Mouse (Mus musculus) thymus, adult 2 months (tissue): ENCODE measurements around the gene Iglon5. TPM values are rescaled to one million over a fixed set of nuclear protein-coding genes. Genes with fewer than 3 reads are reported as not detected.

Experiments used
- DNase-seq: peaks from one replicate; pipeline ENCODE4 v3.0.0; 2021
- H3K27ac ChIP-seq: fragments of 200-500 bp; 2 replicates; pipeline ENCODE4 v1.5.1; 2012; ENCODE audit warnings: low read length, control low read depth; ENCODE audit not compliant: control insufficient read depth, insufficient read depth
- H3K27me3 ChIP-seq: fragments of 200-500 bp; 2 replicates; pipeline ENCODE4 v1.6.1; 2012; ENCODE audit warnings: mild to moderate bottlenecking, low read length, moderate library complexity, mixed read lengths; ENCODE audit not compliant: control insufficient read depth, insufficient read depth
- H3K36me3 ChIP-seq: fragments of 200-500 bp; 2 replicates; pipeline ENCODE4 v1.6.1; 2012; ENCODE audit warnings: mild to moderate bottlenecking, low read length, moderate library complexity; ENCODE audit not compliant: control insufficient read depth, insufficient read depth
- H3K4me1 ChIP-seq: fragments of 200-500 bp; replicated peaks from 2 replicates; pipeline ENCODE4 v1.6.1; 2012; ENCODE audit warnings: low read length; ENCODE audit not compliant: control insufficient read depth, insufficient read depth
- H3K4me3 ChIP-seq: fragments of 200-500 bp; 2 replicates; pipeline ENCODE4 v1.5.1; 2012; ENCODE audit warnings: mild to moderate bottlenecking, low read length, control low read depth, moderate library complexity; ENCODE audit not compliant: control insufficient read depth, insufficient read depth
- CTCF ChIP-seq: fragments of 200-500 bp; IDR thresholded peaks from 2 replicates; pipeline ENCODE4 v1.5.1; 2012; ENCODE audit warnings: mild to moderate bottlenecking, control low read depth, low read length, moderate library complexity, borderline replicate concordance; ENCODE audit not compliant: control insufficient read depth, poor library complexity, insufficient read depth; ENCODE audit errors: extremely low read depth
- POLR2A ChIP-seq: fragments of 200-500 bp; IDR thresholded peaks from 2 replicates; pipeline ENCODE4 v1.6.1; 2012; ENCODE audit warnings: mild to moderate bottlenecking, low read length, control low read depth, moderate library complexity; ENCODE audit not compliant: control insufficient read depth, poor library complexity, insufficient read depth; ENCODE audit errors: extremely low read depth
- WGBS: fragments of 180-500 bp; shearing (Covaris S2); methylation state at CpG from one replicate; pipeline ENCODE4 v1.1.7; 2018; 5-methylcytosine and 5-hydroxymethylcytosine counted together
- polyA plus RNA-seq: library from polyadenylated mRNA; depleted of rRNA; stranded (reverse); fragments of >200 nt; gene quantifications from 2 replicates; pipeline ENCODE4 v1.2.3, GENCODE M21; 2012

Iglon5 gene
- polyA plus RNA-seq, 1 experiment, result 1.1 TPM

DNA sequence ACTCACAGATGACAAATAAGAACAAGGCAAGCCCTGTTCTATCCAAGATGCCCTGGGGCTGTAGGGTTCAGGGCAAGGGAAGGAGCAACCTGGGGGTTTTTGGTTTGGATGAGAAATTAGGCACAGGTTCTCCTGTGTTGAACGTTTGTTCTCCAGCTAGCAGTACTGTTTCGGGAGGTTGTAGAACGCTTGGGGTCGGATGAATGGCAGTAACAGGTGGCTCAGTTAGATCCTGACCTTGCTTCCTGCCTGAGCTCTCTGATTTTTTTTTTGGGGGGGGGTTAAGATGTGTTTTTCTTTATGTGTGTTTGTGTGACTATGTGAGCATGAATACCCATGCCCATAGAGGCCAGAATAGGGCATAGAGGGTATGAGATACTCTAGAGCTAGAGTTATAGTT, 22.6 kb upstream of the Iglon5 start:
- 86% methylated on average over 4 of the region's 4 CpGs for WGBS

DNA sequence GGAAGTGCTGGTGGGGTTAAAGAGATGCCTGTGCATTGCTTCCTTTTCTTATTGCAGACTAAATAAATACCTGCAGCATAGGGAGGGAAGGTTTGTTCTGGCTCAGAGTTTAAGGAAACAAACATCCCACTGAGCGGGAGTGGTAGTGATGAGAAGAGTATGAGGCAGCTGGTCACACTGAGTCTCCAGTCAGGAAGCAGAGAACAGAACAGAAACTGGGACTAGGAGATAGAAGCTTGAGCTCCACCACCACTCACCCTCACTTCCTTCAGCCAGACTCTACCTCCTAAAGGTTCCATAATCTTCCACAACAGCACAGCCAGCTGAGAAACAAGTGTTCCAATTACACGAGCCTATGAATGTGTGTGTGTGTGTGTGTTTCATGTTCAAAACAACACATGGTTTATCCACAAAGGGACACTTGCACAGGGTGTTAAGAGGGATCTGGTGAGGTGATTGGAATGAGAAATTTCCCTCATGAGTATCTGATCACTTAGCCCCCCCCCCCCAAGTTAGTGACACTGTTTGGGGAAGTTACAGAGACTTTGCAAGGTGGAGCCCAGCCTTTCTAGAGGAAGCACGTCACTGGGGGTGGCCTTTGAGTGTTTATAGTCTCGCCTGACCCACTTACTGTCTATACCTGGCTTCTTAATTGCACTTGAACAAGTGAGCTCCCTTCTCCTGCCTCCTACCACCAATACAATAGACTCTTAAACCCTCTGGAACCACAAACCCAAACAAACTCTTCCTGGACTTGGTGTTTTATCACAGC, 22.0 kb upstream of the Iglon5 start:
- H3K27me3 ChIP-seq, result no peaks in the 10 kb centered on the region
- 62% methylated on average over 4 of the region's 4 CpGs for WGBS
- no peak overlapping the region for H3K4me3 ChIP-seq
- no peak overlapping the region for H3K27ac ChIP-seq
- no peak for DNase-seq
- no peaks in the 10 kb centered on the region for H3K4me1 ChIP-seq
- TF ChIP-seq POLR2A (no peak), CTCF (no peak)
- H3K36me3 ChIP-seq, result no peaks in the 10 kb centered on the region

More for the DNA sequence above, 22.6 kb upstream of the Iglon5 start:
- no peak overlapping the region for H3K4me3 ChIP-seq
- TF ChIP-seq POLR2A (no peak), CTCF (no peak)
- H3K27ac ChIP-seq, result no peak overlapping the region
- DNase-seq, result no peak
- no peaks in the 10 kb centered on the region for H3K36me3 ChIP-seq
- no peaks in the 10 kb centered on the region for H3K27me3 ChIP-seq
- H3K4me1 ChIP-seq, result no peaks in the 10 kb centered on the region

DNA sequence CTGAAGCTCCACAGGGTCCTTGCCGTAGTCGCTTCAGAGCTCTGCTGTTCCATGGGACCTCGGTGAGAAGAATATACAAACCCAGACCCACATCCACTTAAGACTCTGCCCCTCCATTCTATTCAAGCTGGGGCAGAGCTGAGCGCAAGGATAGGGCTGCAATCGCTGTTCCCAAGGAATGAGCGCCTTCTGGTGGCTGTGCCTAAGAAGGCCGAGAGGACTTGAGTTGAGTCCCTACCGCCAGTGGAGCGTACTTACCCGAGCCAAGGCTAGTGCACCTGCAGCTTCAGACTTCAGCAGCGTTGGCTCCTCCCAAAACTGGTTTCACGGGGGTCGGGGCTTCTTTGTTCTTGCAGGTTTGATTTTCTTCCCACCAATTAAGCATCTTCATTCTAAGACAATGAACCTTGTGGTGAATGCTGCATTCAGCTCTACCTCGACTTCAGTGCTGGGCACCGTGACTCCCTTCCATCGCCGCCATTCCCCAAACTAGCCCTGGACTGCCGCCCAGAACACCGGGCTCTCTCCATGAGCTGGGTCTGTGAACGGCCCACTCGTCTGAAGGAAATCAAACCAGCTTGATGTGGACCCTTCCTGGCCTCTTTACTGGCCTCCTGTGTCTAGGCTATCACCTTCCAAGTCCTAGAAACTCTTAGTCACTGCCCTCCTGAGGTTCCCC, 5.6 kb upstream of the Iglon5 start:
- DNase-seq, result no peak
- H3K36me3 ChIP-seq, result no peaks in the 10 kb centered on the region
- H3K27me3 ChIP-seq, result no peaks in the 10 kb centered on the region; the same call in 1 of the 2 replicates
- no peak overlapping the region for H3K4me3 ChIP-seq
- H3K4me1 ChIP-seq, result no peaks in the 10 kb centered on the region
- 26% methylated on average over 21 of the region's 21 CpGs for WGBS
- no peak overlapping the region for H3K27ac ChIP-seq
- TF ChIP-seq POLR2A (no peak), CTCF (no peak)

DNA sequence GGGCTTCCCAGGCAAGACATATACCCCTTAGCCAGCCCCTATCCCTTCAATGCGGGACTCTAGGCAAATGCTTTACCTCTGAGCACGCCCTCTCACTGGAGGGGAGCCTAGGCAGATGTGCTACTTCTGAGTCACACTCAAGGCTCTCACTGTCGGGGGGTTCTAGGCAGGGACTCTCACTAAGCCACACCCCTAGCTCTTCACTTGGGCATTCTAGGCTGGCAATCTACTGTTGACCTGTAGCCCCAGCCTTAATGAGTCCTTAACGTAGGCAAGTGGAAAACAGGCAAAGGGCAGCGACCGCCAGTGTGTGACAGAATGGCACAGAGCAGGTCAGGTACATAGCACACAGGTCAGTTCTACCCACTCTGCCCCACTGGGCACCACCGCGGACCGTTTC, 986 bp upstream of the Iglon5 start:
- H3K27me3 ChIP-seq, result no peaks in the 10 kb centered on the region; the same call in 1 of the 2 replicates
- no peak for TF ChIP-seq POLR2A
- no peak for TF ChIP-seq CTCF
- H3K4me3 ChIP-seq, result no peak overlapping the region
- DNase-seq, result no peak
- no peaks in the 10 kb centered on the region for H3K4me1 ChIP-seq
- no peak overlapping the region for H3K27ac ChIP-seq
- 73% methylated on average over 9 of the region's 9 CpGs for WGBS
- no peaks in the 10 kb centered on the region for H3K36me3 ChIP-seq

DNA sequence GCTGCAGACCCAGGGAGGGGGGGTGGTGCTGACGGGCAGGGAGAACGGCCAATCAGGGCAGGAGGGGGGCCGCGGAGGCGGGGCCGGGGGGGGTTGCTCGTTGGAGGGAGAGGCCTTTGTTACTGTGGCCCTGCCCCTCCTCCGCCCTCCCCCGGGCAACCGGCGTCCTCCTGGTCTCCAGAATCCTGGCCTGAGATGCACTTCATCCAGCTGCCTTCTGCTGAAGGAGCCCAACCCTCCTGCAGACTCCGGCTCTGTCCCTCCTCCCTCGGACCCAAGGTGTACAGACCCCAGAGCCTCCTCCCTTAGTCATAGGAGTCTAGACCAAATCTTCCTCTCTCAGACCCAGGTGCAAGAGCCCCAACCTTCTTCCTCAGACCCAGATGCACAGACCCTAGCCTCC, 308 bp upstream of the Iglon5 start:
- TF ChIP-seq POLR2A, result no peak
- no peak for TF ChIP-seq CTCF
- no peak overlapping the region for H3K4me3 ChIP-seq
- WGBS, result 8% methylated on average over 13 of the region's 13 CpGs
- no peak overlapping the region for H3K27ac ChIP-seq
- no peaks in the 10 kb centered on the region; the same call in 1 of the 2 replicates for H3K27me3 ChIP-seq
- no peaks in the 10 kb centered on the region for H3K36me3 ChIP-seq
- H3K4me1 ChIP-seq, result no peaks in the 10 kb centered on the region
- no peak for DNase-seq

DNA sequence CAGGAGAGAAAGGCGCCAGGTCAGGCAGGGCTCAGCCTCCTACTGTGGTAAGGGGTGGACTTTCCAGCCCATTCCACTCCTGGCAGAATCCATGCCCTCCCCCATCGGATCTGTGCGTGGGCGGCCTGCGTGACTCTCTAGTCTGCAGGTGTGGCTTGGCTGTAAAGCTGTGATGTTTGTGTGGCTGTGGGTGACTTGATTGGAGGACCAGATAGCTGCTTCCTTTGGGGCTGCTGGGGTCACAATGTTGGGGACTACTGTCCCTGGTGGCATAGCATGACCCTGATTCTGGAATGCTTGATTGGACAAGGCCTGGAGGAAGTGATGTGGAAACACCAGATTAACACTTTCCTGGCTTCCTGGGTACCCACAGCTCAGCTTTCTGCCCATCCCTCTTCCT, 1.2 kb downstream of the Iglon5 start:
- TF ChIP-seq POLR2A, result no peak
- TF ChIP-seq CTCF, result no peak
- 44% methylated on average over 5 of the region's 5 CpGs for WGBS
- Histone ChIP-seq H3K27ac (no peak overlapping the region), H3K4me3 (no peak overlapping the region), H3K27me3 (no peaks in the 10 kb centered on the region; the same call in 1 of the 2 replicates), H3K4me1 (no peaks in the 10 kb centered on the region), H3K36me3 (no peaks in the 10 kb centered on the region)
- DNase-seq, result no peak
